Mouse (Mus musculus): Measurements from ENCODE around the gene Ptgdr.

DNA sequence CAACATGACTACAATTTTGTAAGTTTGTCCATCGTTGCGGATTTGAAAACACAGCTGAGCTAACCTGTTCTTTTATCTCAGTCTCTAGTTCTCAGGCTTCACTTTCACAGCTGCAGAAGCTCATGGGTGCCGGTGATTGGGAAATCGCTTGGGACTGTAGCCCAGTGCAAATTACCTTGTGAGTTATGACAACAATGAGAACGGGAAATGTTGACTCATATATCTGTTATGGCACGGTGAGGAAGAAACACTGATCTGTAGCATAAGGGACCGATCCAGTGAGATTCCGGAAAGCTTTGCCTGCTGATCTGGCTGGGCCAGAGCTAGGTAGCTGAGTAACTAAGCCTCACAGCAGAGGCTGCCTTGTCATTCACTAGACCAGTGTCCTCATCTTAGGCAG lies 6.5 kb upstream of the Ptgdr start:
- TF ChIP-seq POLR2A (IDR thresholded peaks at IDR 0.05; ENCODE audit: borderline replicate concordance, control insufficient read depth, low read depth, low read length): no peak
- TF ChIP-seq CTCF (IDR thresholded peaks at IDR 0.05; ENCODE audit: control insufficient read depth, insufficient read depth, low read length): no peak

Measured in bone marrow, adult 2 months (tissue).